Mouse (Mus musculus) heart, postnatal 0 days (tissue): ENCODE measurements around the gene Spdye4c.

Source experiments
- CTCF ChIP-seq: IDR thresholded peaks from 2 replicates; pipeline ENCODE4 v1.5.1; 2016; ENCODE audit warnings: antibody characterized with exemption, control low read depth, low read depth
- EP300 ChIP-seq: IDR thresholded peaks from 2 replicates; pipeline ENCODE4 v1.6.1; 2016; ENCODE audit warnings: antibody characterized with exemption, low read depth

DNA sequence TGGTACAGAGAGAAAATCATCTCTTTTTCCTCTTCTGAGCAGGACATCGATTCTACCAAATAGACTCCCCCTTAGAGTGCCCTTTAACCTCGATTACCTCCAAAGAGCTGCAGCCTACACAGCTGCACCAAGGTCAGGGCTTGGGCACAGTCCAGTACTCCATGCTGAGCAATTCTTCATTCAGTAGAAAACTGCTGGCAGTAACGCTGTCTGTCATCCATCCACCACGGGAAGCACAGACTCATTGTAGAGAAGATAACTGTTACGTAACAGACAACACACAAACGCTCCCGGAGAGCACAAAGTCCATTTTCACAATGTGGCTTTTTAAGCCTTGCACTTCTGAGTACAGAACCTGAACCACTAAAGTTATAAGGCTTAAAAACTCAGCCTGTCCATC lies 21.3 kb downstream of the Spdye4c start:
- TF ChIP-seq CTCF (no peak), EP300 (no peak)
